Mouse (Mus musculus) liver, embryonic 13.5 days (tissue): ENCODE results near the gene Thsd1. TPM values are rescaled to one million over a fixed set of nuclear protein-coding genes. Genes with fewer than 3 reads are reported as not detected.
A peak's percentile ranks its signal among the peaks of the same experiment; 100 is the strongest.

Experiments used
- ATAC-seq: fragments of 200-750 bp; cut with Nextera tagmentation; 2 replicates; pipeline ENCODE4 v1.8.0; 2017; ENCODE audit warnings: low read depth, mild to moderate bottlenecking, moderate number of reproducible peaks, moderate library complexity
- DNase-seq: peaks from one replicate; pipeline ENCODE4 v3.0.0; 2022
- H3K27ac ChIP-seq: fragments of 300-500 bp; sonication (generic); 2 replicates; pipeline ENCODE4 v1.5.1; 2015; ENCODE audit warnings: moderate library complexity, mild to moderate bottlenecking, inconsistent platforms
- H3K27me3 ChIP-seq: fragments of 300-500 bp; sonication (generic); 2 replicates; pipeline ENCODE4 v1.6.1; 2015; ENCODE audit warnings: mild to moderate bottlenecking, inconsistent platforms
- H3K36me3 ChIP-seq: fragments of 300-500 bp; sonication (generic); 2 replicates; pipeline ENCODE4 v1.6.1; 2015; ENCODE audit warnings: mild to moderate bottlenecking, inconsistent platforms
- H3K4me1 ChIP-seq: fragments of 300-500 bp; sonication (generic); replicated peaks from 2 replicates; pipeline ENCODE4 v1.6.1; 2015; ENCODE audit warnings: inconsistent platforms
- H3K4me2 ChIP-seq: fragments of 300-500 bp; sonication (generic); 2 replicates; pipeline ENCODE4 v1.6.1; 2015; ENCODE audit warnings: inconsistent platforms, mild to moderate bottlenecking, moderate library complexity
- H3K4me3 ChIP-seq: fragments of 300-500 bp; sonication (generic); replicated peaks from 2 replicates; pipeline ENCODE4 v1.5.1; 2015; ENCODE audit warnings: mild to moderate bottlenecking, inconsistent platforms
- H3K9ac ChIP-seq: fragments of 300-500 bp; sonication (generic); 2 replicates; pipeline ENCODE4 v1.6.1; 2015; ENCODE audit warnings: mild to moderate bottlenecking, inconsistent platforms
- H3K9me3 ChIP-seq: fragments of 300-500 bp; sonication (generic); replicated peaks from 2 replicates; pipeline ENCODE4 v1.6.1; 2016; ENCODE audit warnings: inconsistent platforms
- WGBS: fragments of 180-500 bp; shearing (Covaris S2); methylation state at CpG from one replicate; pipeline ENCODE4 v1.1.7; 2015; ENCODE audit not compliant: insufficient replicate concordance; 5-methylcytosine and 5-hydroxymethylcytosine counted together
- polyA plus RNA-seq: library from polyadenylated mRNA; unstranded; fragments of >200 nt; fragmentation: Nextera tagmentation; extraction: Ambion mirVana; gene quantifications from 2 replicates; pipeline ENCODE4 v1.2.1, GENCODE M21; 2015

The Thsd1 gene
- 1.5 and 2.3 TPM in 2 replicates for polyA plus RNA-seq

GRCm38 (mm10) chr8:22227061-22227877 lies at the start of gene Thsd1:
Thsd1 (plus strand) TSS chr8:22227313.
- Histone ChIP-seq H3K4me2 (peak within 1 kb of the TSS; percentile 72), H3K36me3 (0 out of 2 replicates have a peak, but pooled peaks cover 3% of the 10 kb centered on the region), H3K9me3 (no peaks in the 10 kb centered on the region), H3K4me1 (peaks cover 9% of the 10 kb centered on the region; the same call in 1 of the 2 replicates), H3K27me3 (peaks cover 32% of the 10 kb centered on the region), H3K4me3 (peak within 1 kb of the TSS; percentile 61), H3K9ac (peak within 1 kb of the TSS; percentile 42), H3K27ac (no peak within 1 kb of the TSS)
- WGBS: under 1% methylated on average over 39 of the region's 39 CpGs
- DNase-seq: peak; percentile 34
- peak; percentile 81 for ATAC-seq

- peak; percentile 79 for ATAC-seq
- peaks cover 28% of the 10 kb centered on the region for H3K4me1 ChIP-seq
- H3K9ac ChIP-seq: peak overlapping the region; percentile 85
- H3K36me3 ChIP-seq: peaks cover 4% of the 10 kb centered on the region; the same call in 1 of the 2 replicates
- 0 out of 2 replicates have a peak, but pooled peaks cover 6% of the 10 kb centered on the region for H3K27me3 ChIP-seq
- H3K27ac ChIP-seq: peak overlapping the region; percentile 87
- H3K4me3 ChIP-seq: peak overlapping the region; percentile 77
- H3K9me3 ChIP-seq: no peaks in the 10 kb centered on the region
- 2% methylated on average over 3 of the region's 3 CpGs for WGBS
- peak overlapping the region; percentile 92 for H3K4me2 ChIP-seq
- peak; percentile 61 for DNase-seq
Observed at GRCm38 (mm10) chr8:22184884-22185283, 42.2 kb upstream of the Thsd1 start.

GRCm38 (mm10) chr8:22185431-22186397 lies 41.4 kb upstream of the Thsd1 start, which contains the start of gene Ckap2:
Ckap2 (minus strand) TSS chr8:22185819.
- 2% methylated on average over 63 of the region's 63 CpGs for WGBS
- Histone ChIP-seq H3K27ac (peak within 1 kb of the TSS; percentile 87), H3K27me3 (0 out of 2 replicates have a peak, but pooled peaks cover 6% of the 10 kb centered on the region), H3K36me3 (no peaks in the 10 kb centered on the region), H3K9me3 (no peaks in the 10 kb centered on the region), H3K4me1 (peaks cover 28% of the 10 kb centered on the region), H3K4me2 (peak within 1 kb of the TSS; percentile 92), H3K9ac (peak within 1 kb of the TSS; percentile 85), H3K4me3 (peak within 1 kb of the TSS; percentile 77)
- ATAC-seq: peak; percentile 93
- peak; percentile 89 for DNase-seq

GRCm38 (mm10) chr8:22192660-22193431 lies 34.3 kb upstream of the Thsd1 start, which contains the start of gene Vps36:
Vps36 (plus strand) TSS chr8:22192809.
- peaks cover 20% of the 10 kb centered on the region for H3K4me1 ChIP-seq
- peak within 1 kb of the TSS; percentile 92 for H3K9ac ChIP-seq
- H3K27me3 ChIP-seq: 0 out of 2 replicates have a peak, but pooled peaks cover 6% of the 10 kb centered on the region
- peak; percentile 79 for DNase-seq
- peak within 1 kb of the TSS; percentile 88 for H3K27ac ChIP-seq
- peak within 1 kb of the TSS; percentile 83 for H3K4me3 ChIP-seq
- under 1% methylated on average over 72 of the region's 73 CpGs for WGBS
- H3K4me2 ChIP-seq: peak within 1 kb of the TSS; percentile 85
- ATAC-seq: peak; percentile 92
- no peaks in the 10 kb centered on the region for H3K36me3 ChIP-seq
- no peaks in the 10 kb centered on the region for H3K9me3 ChIP-seq

GRCm38 (mm10) chr8:22193432-22194010 lies 33.6 kb upstream of the Thsd1 start:
- H3K36me3 ChIP-seq: no peaks in the 10 kb centered on the region
- peak overlapping the region; percentile 83 for H3K4me3 ChIP-seq
- H3K9me3 ChIP-seq: no peaks in the 10 kb centered on the region
- H3K27me3 ChIP-seq: 0 out of 2 replicates have a peak, but pooled peaks cover under 1% of the 10 kb centered on the region
- DNase-seq (peak; percentile 6), ATAC-seq (0 out of 2 replicates have a peak, but pooled peaks have one; percentile 18)
- peaks cover 20% of the 10 kb centered on the region for H3K4me1 ChIP-seq
- peak overlapping the region; percentile 88 for H3K27ac ChIP-seq
- 10% methylated on average over 12 of the region's 12 CpGs for WGBS
- peak overlapping the region; percentile 85 for H3K4me2 ChIP-seq
- H3K9ac ChIP-seq: peak overlapping the region; percentile 92

GRCm38 (mm10) chr8:22197914-22198313 lies 29.2 kb upstream of the Thsd1 start:
- H3K4me1 ChIP-seq: peaks cover 14% of the 10 kb centered on the region
- DNase-seq (no peak), ATAC-seq (no peak)
- peaks cover 16% of the 10 kb centered on the region for H3K36me3 ChIP-seq
- no peak overlapping the region for H3K27ac ChIP-seq
- H3K4me3 ChIP-seq: no peak overlapping the region
- H3K4me2 ChIP-seq: no peak overlapping the region
- no peaks in the 10 kb centered on the region for H3K9me3 ChIP-seq
- no peak overlapping the region for H3K9ac ChIP-seq
- H3K27me3 ChIP-seq: no peaks in the 10 kb centered on the region
- WGBS: 75% methylated on average over 6 of the region's 6 CpGs

- no peak overlapping the region for H3K4me3 ChIP-seq
- no peak overlapping the region for H3K27ac ChIP-seq
- H3K4me2 ChIP-seq: no peak overlapping the region
- no peaks in the 10 kb centered on the region for H3K27me3 ChIP-seq
- no peak overlapping the region for H3K9ac ChIP-seq
- no peaks in the 10 kb centered on the region for H3K9me3 ChIP-seq
- WGBS: 90% methylated on average over 8 of the region's 8 CpGs
- DNase-seq: no peak
- no peak for ATAC-seq
- H3K36me3 ChIP-seq: peaks cover 16% of the 10 kb centered on the region
- H3K4me1 ChIP-seq: peaks cover 4% of the 10 kb centered on the region
Observed at GRCm38 (mm10) chr8:22199481-22199880, 27.6 kb upstream of the Thsd1 start.

GRCm38 (mm10) chr8:22207535-22207934 lies 19.6 kb upstream of the Thsd1 start:
- peaks cover 22% of the 10 kb centered on the region for H3K4me1 ChIP-seq
- DNase-seq (no peak), ATAC-seq (no peak)
- H3K36me3 ChIP-seq: peaks cover 11% of the 10 kb centered on the region
- H3K4me3 ChIP-seq: no peak overlapping the region
- H3K27me3 ChIP-seq: no peaks in the 10 kb centered on the region
- H3K9me3 ChIP-seq: no peaks in the 10 kb centered on the region
- H3K9ac ChIP-seq: no peak overlapping the region
- no peak overlapping the region for H3K27ac ChIP-seq
- WGBS: 43% methylated on average over 4 of the region's 4 CpGs
- no peak overlapping the region for H3K4me2 ChIP-seq

- H3K4me2 ChIP-seq: no peak overlapping the region
- H3K9me3 ChIP-seq: no peaks in the 10 kb centered on the region
- ATAC-seq: peak; percentile 82
- H3K4me1 ChIP-seq: peaks cover 22% of the 10 kb centered on the region
- H3K27me3 ChIP-seq: no peaks in the 10 kb centered on the region
- no peak overlapping the region for H3K9ac ChIP-seq
- peaks cover 15% of the 10 kb centered on the region for H3K36me3 ChIP-seq
- H3K27ac ChIP-seq: no peak overlapping the region
- H3K4me3 ChIP-seq: no peak overlapping the region
- 4% methylated on average over 5 of the region's 5 CpGs for WGBS
- DNase-seq: peak; percentile 41
Observed at GRCm38 (mm10) chr8:22209012-22209411, 18.1 kb upstream of the Thsd1 start.

GRCm38 (mm10) chr8:22214826-22215225 lies 12.3 kb upstream of the Thsd1 start:
- 88% methylated on average over 10 of the region's 10 CpGs for WGBS
- no peak overlapping the region for H3K27ac ChIP-seq
- H3K36me3 ChIP-seq: peaks cover 41% of the 10 kb centered on the region
- H3K9me3 ChIP-seq: no peaks in the 10 kb centered on the region
- no peak overlapping the region for H3K4me2 ChIP-seq
- H3K4me1 ChIP-seq: peaks cover under 1% of the 10 kb centered on the region
- ATAC-seq (no peak), DNase-seq (no peak)
- H3K9ac ChIP-seq: no peak overlapping the region
- H3K4me3 ChIP-seq: no peak overlapping the region
- no peaks in the 10 kb centered on the region for H3K27me3 ChIP-seq
